Mouse (Mus musculus) intestine, embryonic 16.5 days (tissue): ENCODE data around the gene Nlgn1. TPM values are rescaled to one million over a fixed set of nuclear protein-coding genes. Genes with fewer than 3 reads are reported as not detected.
"Not testable (repeated sequence)": the region's sequence is repeated elsewhere in the genome, so short reads cannot be mapped to it uniquely, and the experiment has no call there.

Experiments used
- ATAC-seq: fragments of 200-750 bp; cut with Nextera tagmentation; 2 replicates; pipeline ENCODE4 v1.8.0; 2017; ENCODE audit warnings: moderate TSS enrichment, moderate library complexity
- H3K27ac ChIP-seq: fragments of 300-500 bp; sonication (generic); 2 replicates; pipeline ENCODE4 v1.5.1; 2014; ENCODE audit warnings: mild to moderate bottlenecking, low read length
- H3K27me3 ChIP-seq: fragments of 300-500 bp; sonication (generic); replicated peaks from 2 replicates; pipeline ENCODE4 v1.6.1; 2014; ENCODE audit warnings: low read length, control low read depth, mixed read lengths; ENCODE audit not compliant: control insufficient read depth, insufficient read depth
- H3K36me3 ChIP-seq: fragments of 300-500 bp; sonication (generic); 2 replicates; pipeline ENCODE4 v1.6.1; 2014; ENCODE audit warnings: low read length, control low read depth; ENCODE audit not compliant: control insufficient read depth, insufficient read depth
- H3K4me1 ChIP-seq: fragments of 300-500 bp; sonication (generic); 2 replicates; pipeline ENCODE4 v1.6.1; 2014; ENCODE audit warnings: low read length, control low read depth, mixed read lengths; ENCODE audit not compliant: control insufficient read depth, insufficient read depth
- H3K4me2 ChIP-seq: fragments of 300-500 bp; sonication (generic); 2 replicates; pipeline ENCODE4 v1.6.1; 2014; ENCODE audit warnings: low read depth, low read length, control low read depth
- H3K4me3 ChIP-seq: fragments of 300-500 bp; sonication (generic); 2 replicates; pipeline ENCODE4 v1.5.1; 2014; ENCODE audit warnings: mild to moderate bottlenecking, low read length
- H3K9ac ChIP-seq: fragments of 300-500 bp; sonication (generic); 2 replicates; pipeline ENCODE4 v1.6.1; 2014; ENCODE audit warnings: low read depth, low read length
- H3K9me3 ChIP-seq: fragments of 300-500 bp; sonication (generic); 2 replicates; pipeline ENCODE4 v1.6.1; 2016; ENCODE audit warnings: low read length, control low read depth; ENCODE audit not compliant: control insufficient read depth
- WGBS: fragments of 180-500 bp; shearing (Covaris S2); extraction: QIAGEN DNeasy Blood & Tissue Kit; methylation state at CpG from one replicate; pipeline ENCODE4 v1.1.7; 2014; 5-methylcytosine and 5-hydroxymethylcytosine counted together
- polyA plus RNA-seq: library from polyadenylated mRNA; unstranded; fragments of >200 nt; fragmentation: Nextera tagmentation; extraction: Ambion mirVana; gene quantifications from 2 replicates; pipeline ENCODE4 v1.2.1, GENCODE M21; 2015

Gene Nlgn1
- polyA plus RNA-seq, 1 experiment from 2014 or later: 1.6 TPM

DNA sequence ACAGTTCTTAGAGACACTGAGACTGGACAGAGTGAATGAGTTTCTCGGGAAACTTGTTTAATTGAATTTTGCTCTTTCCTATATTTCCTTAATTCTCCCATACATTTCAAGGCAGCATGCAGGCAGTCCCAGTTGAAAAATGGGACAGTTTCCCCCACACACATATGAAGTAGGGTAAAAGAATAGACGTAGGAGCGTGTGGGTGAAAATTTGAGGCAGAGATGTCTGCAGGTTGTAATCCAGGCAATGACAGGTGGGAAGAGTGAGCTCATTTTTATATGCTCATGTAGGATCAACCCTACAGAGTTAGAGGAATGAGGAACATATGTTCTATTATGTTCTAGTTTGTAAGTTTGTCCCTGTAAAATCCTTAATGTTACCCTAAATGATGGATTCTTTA, 757.4 kb downstream of the Nlgn1 start:
- WGBS: 88% methylated on average over 3 of the region's 3 CpGs
- no peak overlapping the region for H3K27ac ChIP-seq
- H3K9me3 ChIP-seq: no peaks in the 10 kb centered on the region
- H3K4me1 ChIP-seq: no peaks in the 10 kb centered on the region
- no peaks in the 10 kb centered on the region for H3K36me3 ChIP-seq
- no peak overlapping the region for H3K9ac ChIP-seq
- no peaks in the 10 kb centered on the region for H3K27me3 ChIP-seq
- no peak for ATAC-seq
- H3K4me2 ChIP-seq: no peak overlapping the region
- H3K4me3 ChIP-seq: no peak overlapping the region

DNA sequence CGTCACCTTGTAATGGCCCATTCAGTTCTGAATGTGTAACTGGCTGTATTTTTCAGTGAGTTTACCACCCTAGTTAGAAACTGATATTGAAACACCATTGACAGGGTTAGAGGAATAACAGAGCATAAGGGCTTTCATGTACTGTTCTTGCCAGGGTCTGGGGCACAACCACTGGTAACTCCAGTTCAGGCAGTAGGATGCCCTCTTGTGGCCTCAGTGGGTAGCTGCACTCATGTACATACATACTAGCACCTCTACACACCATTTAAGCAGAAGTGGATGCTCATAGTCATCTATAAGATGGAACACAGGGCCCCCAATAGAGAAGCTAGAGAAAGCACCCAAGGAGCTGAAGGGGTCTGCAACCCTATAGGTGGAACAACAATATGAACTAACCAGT, 773.7 kb downstream of the Nlgn1 start:
- not testable (repeated sequence) for H3K4me1 ChIP-seq, H3K9me3 ChIP-seq, H3K27ac ChIP-seq, H3K9ac ChIP-seq, H3K27me3 ChIP-seq, H3K4me3 ChIP-seq, ATAC-seq, H3K36me3 ChIP-seq, H3K4me2 ChIP-seq
- 100% methylated on average over 1 of the region's 1 CpGs for WGBS

DNA sequence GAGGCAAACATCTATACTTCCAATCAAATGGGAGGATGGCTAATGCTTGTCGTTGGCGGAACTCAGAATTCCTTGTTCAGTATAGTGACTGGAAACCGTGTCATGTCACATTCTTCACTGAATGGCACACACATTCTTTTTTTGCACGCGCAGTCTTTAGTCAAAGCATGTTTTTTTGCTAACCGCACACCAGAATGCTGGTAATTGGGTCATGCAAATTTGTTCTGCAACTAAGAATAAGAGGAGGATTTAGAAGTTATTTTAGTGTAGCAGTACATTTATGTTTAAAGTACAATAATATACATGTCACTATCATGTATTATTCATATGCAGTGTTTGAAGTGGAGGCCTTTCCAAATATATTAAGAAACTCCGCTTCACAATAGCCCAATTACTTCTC, 783.2 kb downstream of the Nlgn1 start:
- not testable (repeated sequence) for H3K9me3 ChIP-seq, H3K4me1 ChIP-seq, ATAC-seq, H3K27ac ChIP-seq, H3K27me3 ChIP-seq, H3K4me3 ChIP-seq, H3K36me3 ChIP-seq, H3K4me2 ChIP-seq, H3K9ac ChIP-seq
- 87% methylated on average over 3 of the region's 7 CpGs for WGBS

DNA sequence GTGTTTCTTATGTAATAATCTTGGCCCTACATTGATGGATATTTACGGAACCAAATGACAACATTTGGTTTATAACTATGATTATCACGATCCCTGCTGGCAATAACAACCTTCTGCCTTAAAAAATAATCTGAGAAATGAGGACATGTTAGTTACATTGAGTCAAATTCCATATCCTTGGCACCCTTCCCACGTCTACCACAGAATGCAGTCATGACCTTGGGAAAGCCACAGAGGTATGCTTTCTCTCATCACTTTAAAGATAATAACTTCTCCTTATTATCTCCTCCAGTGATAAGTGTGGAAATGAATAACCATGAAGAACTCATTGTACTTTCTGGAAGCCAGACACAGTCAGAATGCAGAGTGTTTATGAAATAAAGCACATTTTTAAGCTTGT, 808.0 kb downstream of the Nlgn1 start:
- H3K4me2 ChIP-seq, ATAC-seq, H3K4me3 ChIP-seq, H3K9ac ChIP-seq, H3K27me3 ChIP-seq, H3K9me3 ChIP-seq, H3K36me3 ChIP-seq, H3K27ac ChIP-seq, H3K4me1 ChIP-seq: not testable (repeated sequence)
- 32% methylated on average over 1 of the region's 3 CpGs for WGBS

DNA sequence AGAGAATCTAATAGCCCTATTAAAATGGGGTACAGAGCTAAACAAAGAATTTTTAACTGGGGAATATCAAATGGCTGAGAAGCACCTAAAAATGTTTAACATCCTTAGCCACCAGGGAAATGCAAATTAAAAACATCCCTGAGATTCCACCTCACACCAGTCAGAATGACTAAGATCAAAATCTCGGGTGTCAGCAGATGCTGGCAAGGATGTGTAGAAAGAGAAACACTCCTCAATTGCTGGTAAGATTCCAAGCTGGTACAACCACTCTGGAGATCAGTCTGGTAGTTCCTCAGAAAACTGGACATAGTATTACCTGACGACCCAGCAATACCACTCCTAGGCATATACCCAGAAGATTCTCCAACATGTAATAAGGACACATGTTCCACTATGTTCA, 869.2 kb downstream of the Nlgn1 start:
- no peak for ATAC-seq
- H3K9me3 ChIP-seq: no peaks in the 10 kb centered on the region
- WGBS: 85% methylated on average over 2 of the region's 2 CpGs
- no peak overlapping the region for H3K4me2 ChIP-seq
- no peak overlapping the region for H3K4me3 ChIP-seq
- H3K27me3 ChIP-seq: no peaks in the 10 kb centered on the region
- no peaks in the 10 kb centered on the region for H3K36me3 ChIP-seq
- H3K4me1 ChIP-seq: no peaks in the 10 kb centered on the region
- H3K27ac ChIP-seq: no peak overlapping the region
- H3K9ac ChIP-seq: no peak overlapping the region

DNA sequence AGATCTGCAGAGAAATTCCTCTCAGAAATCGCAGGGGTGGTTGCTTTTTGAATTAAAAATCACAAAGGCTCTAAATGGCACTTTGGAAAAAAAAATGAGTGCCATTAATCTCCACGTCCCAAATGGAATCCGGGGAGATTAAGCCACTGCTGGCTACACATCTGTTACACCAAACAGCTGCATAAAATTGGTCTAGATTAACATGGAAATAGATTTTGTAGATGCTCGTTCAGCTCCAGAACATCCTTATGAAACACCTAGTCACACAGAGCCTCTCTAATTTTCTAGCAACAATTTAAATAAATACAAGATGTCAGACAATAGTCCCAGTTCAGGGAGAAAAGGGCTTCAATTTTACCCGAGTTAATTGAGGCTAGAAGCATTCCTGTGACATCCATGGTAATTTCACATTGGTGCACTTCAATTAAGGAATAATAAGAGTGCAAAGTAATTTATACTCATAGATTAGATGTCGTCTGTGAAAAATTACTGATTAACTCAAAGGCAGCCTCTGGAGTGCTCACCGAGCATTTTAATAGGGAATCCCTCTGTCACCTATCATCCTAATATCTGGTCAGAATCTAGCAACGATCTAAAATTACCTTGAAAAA, 875.9 kb downstream of the Nlgn1 start:
- Histone ChIP-seq H3K27me3 (no peaks in the 10 kb centered on the region), H3K9me3 (no peaks in the 10 kb centered on the region), H3K4me2 (no peak overlapping the region), H3K9ac (no peak overlapping the region), H3K4me3 (no peak overlapping the region), H3K36me3 (no peaks in the 10 kb centered on the region), H3K4me1 (no peaks in the 10 kb centered on the region), H3K27ac (no peak overlapping the region)
- WGBS: 67% methylated on average over 8 of the region's 8 CpGs
- no peak for ATAC-seq

DNA sequence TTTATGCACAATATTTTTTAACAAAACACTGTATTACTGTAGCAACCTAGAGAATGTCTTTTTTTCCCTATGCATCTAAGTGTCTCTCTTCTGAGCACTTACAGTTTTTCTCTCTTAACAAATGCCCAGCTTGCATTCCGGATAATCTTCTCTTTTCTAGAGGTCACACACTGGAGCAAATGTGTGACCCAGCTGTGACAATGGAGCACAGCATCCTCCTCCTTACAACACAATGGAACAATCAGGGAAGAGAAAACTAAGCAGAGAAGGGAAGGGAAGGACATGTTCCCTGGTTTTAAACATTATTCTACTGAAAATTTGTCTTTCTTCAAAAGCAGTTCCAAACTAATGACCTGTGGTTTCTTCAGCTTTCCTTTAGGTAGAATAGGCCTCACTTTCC, 879.9 kb downstream of the Nlgn1 start:
- ATAC-seq: no peak
- no peaks in the 10 kb centered on the region for H3K36me3 ChIP-seq
- H3K27ac ChIP-seq: no peak overlapping the region
- no peaks in the 10 kb centered on the region for H3K27me3 ChIP-seq
- H3K9ac ChIP-seq: no peak overlapping the region
- no peak overlapping the region for H3K4me2 ChIP-seq
- H3K4me3 ChIP-seq: no peak overlapping the region
- no peaks in the 10 kb centered on the region for H3K9me3 ChIP-seq
- WGBS: 58% methylated on average over 1 of the region's 1 CpGs
- H3K4me1 ChIP-seq: no peaks in the 10 kb centered on the region

DNA sequence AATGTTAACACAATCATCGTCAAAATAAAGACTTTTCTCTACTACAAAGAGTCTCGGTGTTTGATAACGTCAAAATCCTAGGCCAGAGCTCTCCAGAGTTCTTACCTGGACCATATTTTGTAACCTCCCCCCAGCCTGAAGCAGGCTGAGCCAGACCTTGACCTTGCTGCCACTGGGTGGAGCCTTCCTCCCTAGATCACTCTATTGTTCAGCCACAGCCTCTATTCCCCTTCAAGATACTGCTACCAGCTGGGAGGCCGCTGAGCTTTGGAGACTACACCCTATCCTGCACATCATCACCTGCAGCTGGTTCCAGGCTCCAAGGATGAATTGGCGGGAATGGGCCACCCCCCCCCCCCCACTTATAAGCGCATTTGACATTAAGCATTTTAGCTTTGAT, 881.8 kb downstream of the Nlgn1 start:
- WGBS: 66% methylated on average over 6 of the region's 6 CpGs
- Histone ChIP-seq H3K27ac (no peak overlapping the region), H3K9ac (no peak overlapping the region), H3K4me1 (no peaks in the 10 kb centered on the region), H3K9me3 (no peaks in the 10 kb centered on the region), H3K36me3 (no peaks in the 10 kb centered on the region), H3K4me2 (no peak overlapping the region), H3K27me3 (no peaks in the 10 kb centered on the region), H3K4me3 (no peak overlapping the region)
- ATAC-seq: no peak

DNA sequence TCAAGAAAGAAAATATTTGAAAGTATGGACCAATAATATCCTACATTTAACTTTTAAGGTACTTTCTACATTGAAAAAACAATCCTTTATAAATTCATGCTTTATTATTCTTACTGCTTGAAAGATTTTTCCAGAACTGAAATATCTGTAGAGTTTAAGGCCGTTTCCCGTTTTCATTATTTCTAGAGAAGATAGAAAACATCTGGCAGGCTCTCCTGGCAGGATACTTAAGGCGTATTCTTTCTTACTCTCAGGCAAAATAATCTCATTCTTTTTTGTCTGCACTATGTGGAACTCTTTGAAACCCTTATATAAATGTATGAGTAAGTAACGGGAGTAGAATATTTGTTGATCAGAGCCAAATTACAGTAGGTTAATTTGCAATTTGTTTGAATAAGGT, 882.9 kb downstream of the Nlgn1 start:
- Histone ChIP-seq H3K27ac (no peak overlapping the region), H3K9me3 (no peaks in the 10 kb centered on the region), H3K4me2 (no peak overlapping the region), H3K4me1 (no peaks in the 10 kb centered on the region), H3K4me3 (no peak overlapping the region), H3K9ac (no peak overlapping the region), H3K27me3 (no peaks in the 10 kb centered on the region), H3K36me3 (no peaks in the 10 kb centered on the region)
- no peak for ATAC-seq
- 57% methylated on average over 4 of the region's 4 CpGs for WGBS

DNA sequence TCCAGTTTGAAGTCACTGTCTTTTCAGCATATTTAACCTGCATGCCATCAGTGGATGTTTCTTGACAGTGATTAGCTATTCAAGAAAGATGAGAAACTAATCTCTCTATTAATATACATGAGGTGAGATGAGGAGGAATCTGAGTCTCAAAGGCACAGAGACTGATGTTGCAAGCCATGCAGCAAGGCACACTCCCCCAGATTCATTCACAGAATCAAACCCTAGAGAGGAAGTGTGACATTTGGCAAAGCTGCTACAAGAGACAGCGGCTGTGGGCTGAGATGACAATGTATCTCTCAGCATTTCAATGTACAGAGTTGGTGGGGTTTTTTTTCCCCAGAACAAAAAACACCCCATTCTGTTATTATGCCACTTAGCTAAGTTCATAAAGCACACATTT, 885.1 kb downstream of the Nlgn1 start:
- Histone ChIP-seq H3K9me3 (no peaks in the 10 kb centered on the region), H3K4me1 (no peaks in the 10 kb centered on the region), H3K36me3 (no peaks in the 10 kb centered on the region), H3K4me3 (no peak overlapping the region), H3K27me3 (no peaks in the 10 kb centered on the region), H3K4me2 (no peak overlapping the region), H3K27ac (no peak overlapping the region), H3K9ac (no peak overlapping the region)
- no peak for ATAC-seq
- 78% methylated on average over 1 of the region's 1 CpGs for WGBS
